Mouse (Mus musculus): ENCODE measurements around the gene Lsm10. TPM values are rescaled to one million over a fixed set of nuclear protein-coding genes. Genes with fewer than 3 reads are reported as not detected.

Lsm10 gene
- polyA plus RNA-seq, 1 experiment: 41.9 TPM

GRCm38 (mm10) chr4:126113243-126113642 is 16.8 kb downstream of the Lsm10 start:
- Histone ChIP-seq H3K36me3 (ENCODE audit: control insufficient read depth, insufficient read depth, low read length) (peaks cover 1% of the 10 kb centered on the region; the same call in 1 of the 2 replicates), H3K27ac (ENCODE audit: control insufficient read depth, insufficient read depth, low read depth, low read length) (no peak overlapping the region), H3K27me3 (ENCODE audit: control insufficient read depth, insufficient read depth, low read length) (no peaks in the 10 kb centered on the region), H3K4me3 (ENCODE audit: control insufficient read depth, low read depth, low read length) (no peak overlapping the region), H3K4me1 (ENCODE audit: control insufficient read depth, insufficient read depth, low read length) (peaks cover 10% of the 10 kb centered on the region)
- TF ChIP-seq CTCF (IDR thresholded peaks at IDR 0.05; ENCODE audit: control insufficient read depth, insufficient read depth, insufficient replicate concordance, low read depth, low read length) (no peak), POLR2A (IDR thresholded peaks at IDR 0.05; ENCODE audit: control insufficient read depth, low read depth, low read length) (no peak)

- TF ChIP-seq POLR2A (IDR thresholded peaks at IDR 0.05; ENCODE audit: control insufficient read depth, low read depth, low read length) (no peak), CTCF (IDR thresholded peaks at IDR 0.05; ENCODE audit: control insufficient read depth, insufficient read depth, insufficient replicate concordance, low read depth, low read length) (peak; percentile 56; the same call in 1 of the 2 replicates)
- Histone ChIP-seq H3K4me3 (ENCODE audit: control insufficient read depth, low read depth, low read length) (no peak overlapping the region), H3K27ac (ENCODE audit: control insufficient read depth, insufficient read depth, low read depth, low read length) (no peak overlapping the region), H3K27me3 (ENCODE audit: control insufficient read depth, insufficient read depth, low read length) (no peaks in the 10 kb centered on the region), H3K36me3 (ENCODE audit: control insufficient read depth, insufficient read depth, low read length) (peaks cover 1% of the 10 kb centered on the region; the same call in 1 of the 2 replicates), H3K4me1 (ENCODE audit: control insufficient read depth, insufficient read depth, low read length) (peaks cover 8% of the 10 kb centered on the region)
Observed at GRCm38 (mm10) chr4:126113943-126114342, 17.5 kb downstream of the Lsm10 start.

- H3K4me1 ChIP-seq (ENCODE audit: control insufficient read depth, insufficient read depth, low read length): peaks cover under 1% of the 10 kb centered on the region; the same call in 1 of the 2 replicates
- no peak overlapping the region for H3K4me3 ChIP-seq (ENCODE audit: control insufficient read depth, low read depth, low read length)
- H3K36me3 ChIP-seq (ENCODE audit: control insufficient read depth, insufficient read depth, low read length): peaks cover 1% of the 10 kb centered on the region; the same call in 1 of the 2 replicates
- H3K27ac ChIP-seq (ENCODE audit: control insufficient read depth, insufficient read depth, low read depth, low read length): no peak overlapping the region
- H3K27me3 ChIP-seq (ENCODE audit: control insufficient read depth, insufficient read depth, low read length): no peaks in the 10 kb centered on the region
- TF ChIP-seq POLR2A (IDR thresholded peaks at IDR 0.05; ENCODE audit: control insufficient read depth, low read depth, low read length) (no peak), CTCF (IDR thresholded peaks at IDR 0.05; ENCODE audit: control insufficient read depth, insufficient read depth, insufficient replicate concordance, low read depth, low read length) (no peak)
Observed at GRCm38 (mm10) chr4:126115411-126115810, 19.0 kb downstream of the Lsm10 start.

GRCm38 (mm10) chr4:126115871-126116521 is 19.6 kb downstream of the Lsm10 start:
- Histone ChIP-seq H3K36me3 (ENCODE audit: control insufficient read depth, insufficient read depth, low read length) (peaks cover 1% of the 10 kb centered on the region; the same call in 1 of the 2 replicates), H3K4me3 (ENCODE audit: control insufficient read depth, low read depth, low read length) (no peak overlapping the region), H3K4me1 (ENCODE audit: control insufficient read depth, insufficient read depth, low read length) (no peaks in the 10 kb centered on the region), H3K27me3 (ENCODE audit: control insufficient read depth, insufficient read depth, low read length) (no peaks in the 10 kb centered on the region), H3K27ac (ENCODE audit: control insufficient read depth, insufficient read depth, low read depth, low read length) (no peak overlapping the region)
- no peak for TF ChIP-seq CTCF (IDR thresholded peaks at IDR 0.05; ENCODE audit: control insufficient read depth, insufficient read depth, insufficient replicate concordance, low read depth, low read length)
- no peak for TF ChIP-seq POLR2A (IDR thresholded peaks at IDR 0.05; ENCODE audit: control insufficient read depth, low read depth, low read length)

- H3K27ac ChIP-seq (ENCODE audit: control insufficient read depth, insufficient read depth, low read depth, low read length): no peak overlapping the region
- no peaks in the 10 kb centered on the region for H3K4me1 ChIP-seq (ENCODE audit: control insufficient read depth, insufficient read depth, low read length)
- H3K27me3 ChIP-seq (ENCODE audit: control insufficient read depth, insufficient read depth, low read length): no peaks in the 10 kb centered on the region
- no peak for TF ChIP-seq POLR2A (IDR thresholded peaks at IDR 0.05; ENCODE audit: control insufficient read depth, low read depth, low read length)
- TF ChIP-seq CTCF (IDR thresholded peaks at IDR 0.05; ENCODE audit: control insufficient read depth, insufficient read depth, insufficient replicate concordance, low read depth, low read length): no peak
- peaks cover 1% of the 10 kb centered on the region; the same call in 1 of the 2 replicates for H3K36me3 ChIP-seq (ENCODE audit: control insufficient read depth, insufficient read depth, low read length)
- no peak overlapping the region for H3K4me3 ChIP-seq (ENCODE audit: control insufficient read depth, low read depth, low read length)
Observed at GRCm38 (mm10) chr4:126117116-126117515, 20.7 kb downstream of the Lsm10 start.

- Histone ChIP-seq H3K4me1 (ENCODE audit: control insufficient read depth, insufficient read depth, low read length) (no peaks in the 10 kb centered on the region; the same call in 1 of the 2 replicates), H3K36me3 (ENCODE audit: control insufficient read depth, insufficient read depth, low read length) (peaks cover 1% of the 10 kb centered on the region; the same call in 1 of the 2 replicates), H3K27ac (ENCODE audit: control insufficient read depth, insufficient read depth, low read depth, low read length) (no peak overlapping the region), H3K27me3 (ENCODE audit: control insufficient read depth, insufficient read depth, low read length) (no peaks in the 10 kb centered on the region), H3K4me3 (ENCODE audit: control insufficient read depth, low read depth, low read length) (no peak overlapping the region)
- TF ChIP-seq CTCF (IDR thresholded peaks at IDR 0.05; ENCODE audit: control insufficient read depth, insufficient read depth, insufficient replicate concordance, low read depth, low read length) (no peak), POLR2A (IDR thresholded peaks at IDR 0.05; ENCODE audit: control insufficient read depth, low read depth, low read length) (no peak)
Observed at GRCm38 (mm10) chr4:126118651-126119050, 22.2 kb downstream of the Lsm10 start.

- peaks cover 1% of the 10 kb centered on the region; the same call in 1 of the 2 replicates for H3K36me3 ChIP-seq (ENCODE audit: control insufficient read depth, insufficient read depth, low read length)
- H3K27ac ChIP-seq (ENCODE audit: control insufficient read depth, insufficient read depth, low read depth, low read length): no peak overlapping the region
- no peaks in the 10 kb centered on the region for H3K27me3 ChIP-seq (ENCODE audit: control insufficient read depth, insufficient read depth, low read length)
- TF ChIP-seq POLR2A (IDR thresholded peaks at IDR 0.05; ENCODE audit: control insufficient read depth, low read depth, low read length) (no peak), CTCF (IDR thresholded peaks at IDR 0.05; ENCODE audit: control insufficient read depth, insufficient read depth, insufficient replicate concordance, low read depth, low read length) (no peak)
- H3K4me1 ChIP-seq (ENCODE audit: control insufficient read depth, insufficient read depth, low read length): no peaks in the 10 kb centered on the region; the same call in 1 of the 2 replicates
- no peak overlapping the region for H3K4me3 ChIP-seq (ENCODE audit: control insufficient read depth, low read depth, low read length)
Observed at GRCm38 (mm10) chr4:126119051-126119450, 22.6 kb downstream of the Lsm10 start.
